Mouse (Mus musculus): Measurements from ENCODE around the gene Mrgprg.

Gene Mrgprg

DNA sequence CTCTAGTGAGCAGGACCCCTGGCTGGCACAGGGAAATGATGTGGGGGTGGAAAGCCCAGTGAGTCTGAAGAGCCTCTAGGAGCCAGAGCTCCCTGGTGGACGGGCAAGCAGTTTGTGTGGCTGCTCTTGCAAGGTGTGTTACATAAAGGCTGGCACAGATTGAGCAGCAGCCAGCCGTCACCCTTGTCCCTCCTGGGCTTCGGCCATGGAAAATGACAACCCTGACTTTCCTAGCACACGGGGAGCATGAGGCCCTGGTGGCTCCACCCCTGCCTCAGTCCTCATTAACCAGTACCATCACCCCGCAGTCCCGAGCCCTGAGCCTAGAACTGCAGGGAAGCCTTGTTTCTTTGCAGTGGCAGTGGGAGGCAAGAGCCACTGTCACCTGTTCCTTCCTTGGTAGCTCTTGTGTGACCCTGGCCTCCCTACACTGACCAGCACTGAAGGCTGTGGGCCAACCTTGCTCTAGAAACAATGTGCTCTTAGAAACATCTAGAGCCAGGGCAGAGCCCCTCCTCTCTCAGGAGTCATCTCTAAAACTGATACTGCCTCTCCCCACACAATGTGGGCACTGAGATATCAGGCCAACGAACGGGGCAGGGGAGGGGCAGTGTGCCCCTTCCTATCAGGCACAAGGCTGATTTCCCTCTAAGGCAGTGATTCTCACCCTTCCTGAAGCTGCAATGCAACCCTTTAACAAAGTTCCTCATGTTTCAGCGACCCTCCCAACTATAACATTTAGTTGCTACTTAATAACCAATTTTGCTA is 11.3 kb downstream of the Mrgprg start:
- no peak for DNase-seq (ENCODE audit: low read depth, low spot score)

- peak; percentile 60 for DNase-seq (ENCODE audit: low read depth, low spot score)
Measured at GRCm38 (mm10) chr7:143753990-143754715, 12.6 kb downstream of the Mrgprg start.

DNA sequence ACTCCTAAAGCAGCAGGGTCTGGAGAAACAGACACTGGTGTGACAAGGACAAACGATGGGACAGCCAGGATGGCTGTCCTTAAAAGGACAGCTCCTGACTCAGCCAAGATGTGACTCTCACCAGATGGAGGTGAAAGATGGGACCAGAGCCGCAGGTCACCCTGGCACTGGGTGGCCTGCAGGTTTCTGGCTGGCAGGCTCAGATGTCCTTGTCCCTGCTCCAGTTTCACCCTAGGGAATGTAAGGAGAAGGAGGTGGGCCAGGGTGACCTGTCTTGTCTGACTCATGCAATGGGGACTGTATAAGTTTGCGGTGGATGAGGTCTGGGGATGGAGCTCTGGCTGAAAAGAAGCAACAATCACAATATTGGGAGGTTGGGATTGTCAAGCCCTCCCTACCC is 14.2 kb downstream of the Mrgprg start:
- DNase-seq (ENCODE audit: low read depth, low spot score) = no peak

DNA sequence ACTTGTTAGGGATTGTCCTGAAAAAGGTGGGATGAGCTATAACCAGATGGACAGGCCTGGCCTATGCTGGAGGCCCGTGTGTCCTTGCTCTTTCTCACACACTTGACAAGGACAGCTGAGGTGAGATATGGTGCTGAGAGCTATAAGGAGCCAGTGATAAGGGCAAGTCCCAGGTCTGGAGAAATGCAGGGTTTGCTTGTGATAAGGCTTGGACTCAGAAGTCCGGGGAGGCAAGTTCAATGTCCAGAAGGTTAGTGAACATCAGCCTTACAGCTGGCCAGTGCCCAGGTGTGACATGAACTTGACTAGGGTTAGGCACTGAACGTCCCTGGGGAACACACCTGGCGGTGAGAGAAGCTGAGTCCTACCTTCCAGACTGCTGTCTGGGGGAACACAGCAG is 14.7 kb downstream of the Mrgprg start:
- no peak for DNase-seq (ENCODE audit: low read depth, low spot score)

GRCm38 (mm10) chr7:143751380-143751779 is 15.4 kb downstream of the Mrgprg start:
- DNase-seq (ENCODE audit: low read depth, low spot score) = no peak

- no peak for DNase-seq (ENCODE audit: low read depth, low spot score)
Measured at GRCm38 (mm10) chr7:143749045-143749444, 17.7 kb downstream of the Mrgprg start.

GRCm38 (mm10) chr7:143748041-143748868 is 18.5 kb downstream of the Mrgprg start:
- DNase-seq (ENCODE audit: low read depth, low spot score) = peak; percentile 87

DNA sequence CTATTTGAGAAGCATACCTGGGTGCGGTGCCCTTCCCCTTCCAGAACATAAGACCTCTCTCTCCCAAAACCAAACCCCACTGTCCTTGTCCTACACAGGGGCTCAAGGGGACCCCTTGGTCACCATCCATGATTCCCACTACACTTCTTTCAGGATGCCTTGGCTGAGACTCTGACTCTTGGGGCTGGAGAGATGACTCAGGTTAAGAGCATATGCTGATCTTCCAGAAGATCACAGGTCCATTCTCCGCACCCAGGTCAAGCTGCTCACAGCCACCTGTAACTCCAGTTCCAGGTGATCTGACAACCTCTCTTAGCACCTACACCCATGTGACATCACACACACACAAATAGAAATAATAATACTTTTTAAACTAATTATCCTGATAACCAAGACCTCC is 26.1 kb downstream of the Mrgprg start:
- DNase-seq (ENCODE audit: low read depth, low spot score) = no peak

DNA sequence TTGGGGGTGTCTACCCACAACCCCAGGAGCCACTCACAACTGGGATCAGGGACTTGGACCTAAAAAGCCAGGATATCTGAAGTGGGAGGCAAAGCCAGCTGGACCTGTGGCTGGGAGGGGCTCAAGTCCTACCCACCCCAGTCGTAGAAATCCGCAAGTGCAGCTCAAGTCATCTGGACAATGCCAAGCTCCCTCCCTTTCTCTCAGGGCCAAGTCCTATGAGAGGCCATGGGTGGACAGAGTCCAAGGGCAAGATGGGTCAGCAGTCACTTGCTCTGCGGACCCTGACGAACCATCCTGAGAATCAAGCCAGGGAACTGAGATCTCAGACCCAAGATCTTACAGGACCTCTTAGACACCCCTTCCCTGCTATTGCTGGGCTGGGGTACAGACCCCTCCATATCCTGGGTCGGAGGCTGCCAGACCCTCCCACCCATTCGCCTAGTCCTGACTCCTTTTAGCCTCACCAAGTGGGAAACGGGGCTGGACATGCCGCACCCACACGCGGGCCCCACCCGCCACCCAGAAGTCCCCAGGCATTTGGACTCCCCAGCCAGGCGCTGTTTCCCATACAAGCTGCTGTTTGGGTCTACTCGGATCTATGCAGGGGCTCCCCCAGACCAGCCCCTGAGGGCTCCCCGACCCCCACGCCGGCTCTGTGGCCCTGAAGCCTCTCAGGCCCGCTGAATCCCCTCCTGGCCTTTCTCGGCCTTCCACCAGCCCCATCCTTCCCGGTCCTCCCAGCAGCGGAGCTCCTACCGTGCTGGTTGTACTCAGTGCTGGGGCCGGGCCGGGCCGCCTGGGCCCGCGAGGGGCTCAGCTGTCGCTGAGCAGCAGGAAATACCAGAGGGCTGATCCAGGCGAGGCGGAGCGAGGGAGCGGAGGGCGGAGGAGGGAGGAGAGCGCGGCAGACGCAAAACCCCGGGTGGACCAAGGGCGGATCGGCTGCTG is 27.0 kb downstream of the Mrgprg start:
- DNase-seq (ENCODE audit: low read depth, low spot score) = peak; percentile 40

DNA sequence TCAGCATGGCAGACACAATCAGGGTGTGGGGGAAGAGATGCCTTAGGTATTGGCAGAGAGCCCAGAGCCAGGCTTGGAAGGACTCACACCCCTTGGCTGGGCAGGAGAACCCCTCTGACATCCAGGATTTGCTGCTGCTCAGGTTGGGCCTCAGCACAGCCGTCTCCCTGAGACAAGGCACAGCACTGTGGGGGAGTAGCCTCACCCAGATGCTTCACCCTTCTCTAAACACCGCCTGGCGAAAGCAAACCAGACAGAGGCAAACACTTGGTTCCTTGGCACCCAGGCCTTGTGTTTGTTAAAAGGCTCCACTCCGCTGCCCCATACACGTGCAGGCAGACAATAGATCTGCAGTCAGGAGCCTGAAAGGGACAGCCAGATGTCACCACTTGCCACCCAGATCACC is 28.2 kb downstream of the Mrgprg start:
- DNase-seq (ENCODE audit: low read depth, low spot score) = no peak

GRCm38 (mm10) chr7:143738194-143738593 is 28.6 kb downstream of the Mrgprg start:
- DNase-seq (ENCODE audit: low read depth, low spot score) = no peak

DNA sequence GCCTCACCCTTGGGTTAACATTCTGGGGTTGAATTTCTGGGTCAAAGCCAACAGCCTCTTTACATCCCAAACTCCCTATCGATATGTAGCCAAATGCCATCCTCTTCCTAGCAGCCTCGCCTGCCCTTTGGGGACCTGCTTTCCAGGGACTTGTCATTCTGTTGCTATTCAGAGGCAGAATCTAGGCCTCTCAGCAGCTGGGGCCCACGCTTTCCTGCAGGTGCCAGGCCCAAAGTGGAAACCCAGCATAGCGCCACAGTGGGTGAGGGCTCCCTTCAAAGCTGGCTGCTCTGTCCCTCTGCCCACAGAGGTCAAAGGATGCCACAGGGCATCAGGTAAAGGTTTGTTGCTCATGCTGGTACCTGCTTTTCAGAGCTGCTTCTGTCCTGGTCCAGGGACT is 33.0 kb downstream of the Mrgprg start:
- DNase-seq (ENCODE audit: low read depth, low spot score) = no peak

GRCm38 (mm10) chr7:143729886-143730285 is 36.9 kb downstream of the Mrgprg start:
- DNase-seq (ENCODE audit: low read depth, low spot score) = no peak

GRCm38 (mm10) chr7:143726396-143726795 is 40.4 kb downstream of the Mrgprg start:
- no peak for DNase-seq (ENCODE audit: low read depth, low spot score)

GRCm38 (mm10) chr7:143723841-143724240 is 43.0 kb downstream of the Mrgprg start:
- DNase-seq (ENCODE audit: low read depth, low spot score) = no peak

GRCm38 (mm10) chr7:143722646-143723045 is 44.1 kb downstream of the Mrgprg start:
- no peak for DNase-seq (ENCODE audit: low read depth, low spot score)

DNA sequence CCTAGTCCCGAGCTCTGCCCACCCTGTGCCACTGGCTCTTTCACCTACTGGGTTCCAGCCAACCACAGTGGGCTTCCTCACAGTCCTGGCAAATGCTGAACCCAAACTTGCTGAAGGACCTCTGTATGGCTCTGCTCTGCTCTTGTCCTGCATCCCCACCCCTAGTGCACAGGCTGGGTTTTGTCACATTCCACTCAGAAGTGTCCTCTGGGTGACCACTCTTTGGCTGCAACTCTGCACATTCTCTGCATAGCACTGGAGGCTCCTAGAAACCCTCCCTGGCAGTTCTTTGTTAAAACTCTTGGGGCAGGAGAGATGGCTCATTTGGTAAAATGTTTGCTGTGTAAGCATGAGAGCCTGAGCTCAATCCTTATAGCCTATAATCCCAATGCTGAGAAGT is 49.0 kb downstream of the Mrgprg start:
- no peak for DNase-seq (ENCODE audit: low read depth, low spot score)
